Mouse (Mus musculus) ES-Bruce4 (cell line): ENCODE measurements at regions not wholly inside any gene's neighbourhood (a gene's known extent, or its start where the extent isn't known, plus 50 kb on each side); places are given as distances from the start of the nearest gene placed in this dataset.

Source experiments
- H3K27ac ChIP-seq: 2 replicates; pipeline ENCODE4 v1.5.1; 2012; ENCODE audit warnings: low read length, inconsistent platforms; ENCODE audit not compliant: insufficient read depth
- H3K27me3 ChIP-seq: 2 replicates; pipeline ENCODE4 v1.6.1; 2012; ENCODE audit warnings: mild to moderate bottlenecking, low read length, inconsistent platforms; ENCODE audit not compliant: control insufficient read depth, poor library complexity, insufficient read depth, severe bottlenecking
- H3K36me3 ChIP-seq: 2 replicates; pipeline ENCODE4 v1.6.1; 2012; ENCODE audit warnings: inconsistent platforms, mild to moderate bottlenecking, low read length, moderate library complexity; ENCODE audit not compliant: control insufficient read depth, poor library complexity, insufficient read depth, severe bottlenecking
- H3K4me1 ChIP-seq: one replicate; pipeline ENCODE4 v1.8.1; 2011; ENCODE audit warnings: low read length; ENCODE audit not compliant: control insufficient read depth, insufficient read depth
- H3K4me3 ChIP-seq: 2 replicates; pipeline ENCODE4 v1.5.1; 2011; ENCODE audit warnings: low read depth, mild to moderate bottlenecking, low read length
- H3K9ac ChIP-seq: 2 replicates; pipeline ENCODE4 v1.6.1; 2012; ENCODE audit warnings: low read depth, mild to moderate bottlenecking, inconsistent platforms; ENCODE audit not compliant: poor library complexity, severe bottlenecking
- H3K9me3 ChIP-seq: replicated peaks from 2 replicates; pipeline ENCODE4 v1.6.1; 2012; ENCODE audit warnings: mild to moderate bottlenecking, low read length, inconsistent platforms; ENCODE audit not compliant: control insufficient read depth, poor library complexity, insufficient read depth, severe bottlenecking
- CTCF ChIP-seq: IDR thresholded peaks from one replicate; pipeline ENCODE4 v1.8.1; 2011; ENCODE audit warnings: low read depth, low read length
- EP300 ChIP-seq: IDR thresholded peaks from 2 replicates; pipeline ENCODE4 v1.6.1; 2011; ENCODE audit warnings: low read depth, low read length; ENCODE audit not compliant: insufficient read depth
- POLR2A ChIP-seq: IDR thresholded peaks from one replicate; pipeline ENCODE4 v1.8.1; 2011; ENCODE audit warnings: low read length; ENCODE audit not compliant: insufficient read depth

DNA sequence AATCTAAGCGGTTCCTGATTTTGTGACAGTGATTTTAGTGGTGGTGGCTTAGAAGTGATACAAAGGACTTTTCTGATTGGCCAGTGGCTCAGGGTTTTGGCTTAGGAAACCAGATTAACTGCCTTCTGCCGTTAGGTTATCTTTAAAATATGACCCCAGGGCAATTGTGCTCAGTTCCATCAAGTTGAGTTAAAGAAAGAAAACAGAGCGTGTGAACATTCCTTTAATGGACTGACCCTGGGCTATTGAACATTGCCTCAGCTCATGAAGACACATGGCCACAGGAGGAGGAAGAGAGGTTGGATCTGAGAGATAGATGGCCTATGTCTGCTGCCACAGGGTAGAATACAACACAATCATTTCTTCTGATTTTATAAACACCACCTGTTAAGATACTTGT lies 191.0 kb upstream of the Zc3h12c start:
- Histone ChIP-seq H3K36me3 (no peaks in the 10 kb centered on the region), H3K9ac (no peak overlapping the region), H3K4me1 (no peaks in the 10 kb centered on the region), H3K9me3 (no peaks in the 10 kb centered on the region), H3K27ac (no peak overlapping the region), H3K4me3 (no peak overlapping the region), H3K27me3 (no peaks in the 10 kb centered on the region)
- TF ChIP-seq POLR2A = no peak
- TF ChIP-seq CTCF = no peak
- no peak for TF ChIP-seq EP300

DNA sequence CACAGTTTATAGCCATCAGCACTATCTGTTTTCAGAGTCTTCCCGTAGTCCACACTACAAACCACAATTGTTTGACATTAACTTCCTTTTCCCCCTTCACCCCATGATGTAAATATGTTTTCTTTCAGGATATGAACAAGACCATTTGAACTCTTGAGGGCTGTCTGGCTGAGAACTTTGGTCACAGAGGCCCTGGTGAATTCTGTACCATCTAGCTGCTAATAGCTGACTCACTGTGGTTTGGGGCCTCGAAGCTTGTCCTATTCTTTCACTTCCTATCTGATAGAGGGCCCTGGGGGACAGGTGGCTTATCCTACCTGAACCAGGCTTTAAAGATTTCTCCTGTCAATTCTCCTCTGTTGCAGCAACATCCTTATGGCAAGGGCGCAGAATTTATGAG lies 188.2 kb upstream of the Zc3h12c start:
- Histone ChIP-seq H3K9me3 (no peaks in the 10 kb centered on the region), H3K27me3 (no peaks in the 10 kb centered on the region), H3K4me1 (no peaks in the 10 kb centered on the region), H3K9ac (no peak overlapping the region), H3K4me3 (no peak overlapping the region), H3K36me3 (no peaks in the 10 kb centered on the region), H3K27ac (no peak overlapping the region)
- no peak for TF ChIP-seq POLR2A
- TF ChIP-seq EP300 = no peak
- TF ChIP-seq CTCF = no peak

DNA sequence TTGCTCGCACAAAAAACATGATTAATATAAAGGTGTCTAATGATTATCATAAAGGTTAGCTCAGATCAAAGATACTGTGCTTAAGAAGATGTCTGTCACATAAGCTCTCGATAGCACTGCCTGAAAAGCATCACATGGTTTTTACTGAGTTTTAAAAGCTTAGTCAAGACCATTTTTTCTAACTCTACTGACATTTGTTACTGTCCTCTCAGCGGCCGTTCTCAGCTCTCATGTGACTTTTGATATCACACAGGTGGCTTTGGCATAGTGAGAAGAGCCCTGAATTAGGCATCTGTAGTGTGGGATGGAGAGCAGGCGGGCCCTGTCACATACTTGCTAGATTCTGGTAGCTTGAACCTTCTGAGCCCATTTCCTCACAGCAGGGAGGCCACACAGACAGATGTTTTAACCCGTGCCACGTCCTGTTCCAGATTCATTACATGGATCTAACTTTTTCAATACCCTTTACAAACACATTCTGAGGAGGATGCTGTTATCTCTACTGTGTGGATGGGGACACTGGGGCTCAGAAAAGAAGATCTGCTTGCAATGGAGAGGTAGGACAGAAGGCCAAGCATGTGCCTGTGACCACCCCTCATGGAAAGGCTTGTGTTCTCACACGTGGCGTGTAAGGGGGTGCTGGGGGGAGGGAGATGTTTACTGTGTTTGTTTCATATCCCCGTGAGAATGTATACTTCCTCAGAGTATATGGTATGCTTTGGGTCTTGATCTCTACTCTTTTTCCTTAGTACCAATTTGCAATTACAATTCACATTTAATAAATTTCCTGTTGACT lies 187.0 kb upstream of the Zc3h12c start:
- no peak overlapping the region for H3K27ac ChIP-seq
- H3K9ac ChIP-seq = no peak overlapping the region
- no peaks in the 10 kb centered on the region for H3K27me3 ChIP-seq
- no peak for TF ChIP-seq POLR2A
- no peak for TF ChIP-seq CTCF
- TF ChIP-seq EP300 = no peak
- H3K36me3 ChIP-seq = no peaks in the 10 kb centered on the region
- no peak overlapping the region for H3K4me3 ChIP-seq
- H3K4me1 ChIP-seq = no peaks in the 10 kb centered on the region
- H3K9me3 ChIP-seq = no peaks in the 10 kb centered on the region

DNA sequence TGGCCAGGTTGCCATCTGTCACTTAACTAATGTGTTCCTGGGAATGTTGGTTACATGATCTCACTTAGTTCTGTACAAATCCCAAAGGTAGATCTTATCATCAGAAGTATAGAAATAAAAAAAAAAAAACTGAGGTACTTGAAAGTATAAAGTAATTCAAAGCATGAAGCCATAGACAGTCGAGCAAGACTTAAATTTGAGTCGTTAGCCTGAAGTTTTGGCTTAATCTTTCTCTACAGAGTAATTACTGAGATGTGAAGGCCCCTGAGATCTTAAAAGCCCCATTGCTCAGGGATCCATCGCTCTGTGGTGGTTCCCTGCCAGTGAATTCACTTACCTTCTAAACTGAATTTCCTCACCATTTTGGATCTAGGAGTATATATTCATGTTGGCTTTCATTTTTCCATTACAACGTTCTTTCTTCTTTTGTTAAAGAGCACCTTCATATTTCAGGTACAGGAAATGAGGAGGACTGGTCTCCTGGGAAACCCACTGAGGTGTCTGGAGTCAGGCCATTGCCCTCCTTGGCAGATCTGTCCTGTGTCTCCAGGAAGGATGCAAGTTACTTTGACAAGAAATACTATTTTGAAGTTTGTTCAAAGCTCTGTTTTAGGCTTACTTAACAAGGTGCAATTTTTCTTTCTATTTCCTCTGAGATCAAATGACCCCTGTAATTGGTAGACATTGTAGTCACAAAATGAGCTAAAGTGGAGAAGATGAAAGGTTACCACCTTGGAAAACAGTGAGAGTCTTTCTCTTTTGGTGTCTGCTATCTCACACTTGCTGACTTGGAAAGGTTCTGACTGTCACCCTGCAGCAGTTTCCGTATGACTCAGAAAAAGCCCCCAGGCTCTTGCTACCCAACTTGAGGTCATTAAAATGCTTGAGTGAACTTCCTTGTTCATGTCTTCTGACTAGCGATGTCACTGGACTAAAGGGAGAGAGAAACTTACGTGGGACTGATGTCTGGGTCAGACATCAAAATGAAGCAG lies 180.5 kb upstream of the Zc3h12c start:
- TF ChIP-seq CTCF (no peak), POLR2A (no peak), EP300 (no peak)
- Histone ChIP-seq H3K4me1 (no peaks in the 10 kb centered on the region), H3K9ac (no peak overlapping the region), H3K9me3 (no peaks in the 10 kb centered on the region), H3K27ac (no peak overlapping the region), H3K27me3 (no peaks in the 10 kb centered on the region), H3K36me3 (no peaks in the 10 kb centered on the region), H3K4me3 (no peak overlapping the region)

DNA sequence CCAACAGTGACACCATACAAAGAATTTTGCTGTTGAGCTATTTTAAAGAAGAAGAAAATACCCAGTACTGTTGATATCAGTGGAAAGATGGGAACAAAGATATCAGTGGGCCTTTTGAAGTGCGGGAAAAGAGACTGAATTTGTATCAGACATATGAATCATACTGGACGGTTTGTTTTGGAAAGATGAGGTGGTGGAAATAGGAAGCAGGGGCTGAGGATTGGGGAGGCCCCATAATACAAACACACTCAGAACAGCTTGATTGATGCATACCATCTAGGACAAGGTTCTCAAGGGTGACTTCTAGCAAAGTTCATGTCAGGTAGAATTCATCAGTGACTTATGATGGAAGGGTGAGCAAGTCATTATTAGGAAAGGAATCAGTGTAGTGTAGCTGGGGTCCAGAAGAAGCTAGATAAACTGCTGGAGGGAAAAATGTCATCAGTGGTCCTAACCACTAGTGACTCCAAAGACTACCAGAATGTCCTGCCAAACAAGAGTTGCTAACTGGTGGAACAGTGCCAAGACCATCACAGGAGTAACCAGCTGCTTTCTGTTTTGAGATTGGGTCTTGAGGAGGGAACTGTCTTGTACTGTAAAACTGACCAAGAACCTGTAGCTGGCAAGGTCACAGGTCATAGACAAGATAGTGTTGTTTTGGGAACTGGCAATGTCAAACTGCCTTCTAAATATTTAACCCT lies 176.0 kb upstream of the Zc3h12c start:
- H3K9ac ChIP-seq = no peak overlapping the region
- no peaks in the 10 kb centered on the region for H3K9me3 ChIP-seq
- no peak overlapping the region for H3K27ac ChIP-seq
- TF ChIP-seq EP300 (no peak), POLR2A (no peak), CTCF (no peak)
- H3K36me3 ChIP-seq = no peaks in the 10 kb centered on the region
- no peaks in the 10 kb centered on the region for H3K4me1 ChIP-seq
- H3K27me3 ChIP-seq = no peaks in the 10 kb centered on the region
- H3K4me3 ChIP-seq = no peak overlapping the region
